In genomic region chr9:57655749-57656148, GRCm38 (mm10) we compare ENCODE assay signal across 8 mouse cellular contexts. TPM values are rescaled to one million over a fixed set of nuclear protein-coding genes. Genes with fewer than 3 reads are reported as not detected.
DNase-seq lines count a peak whose midpoint lies in the region; ATAC-seq and TF ChIP-seq lines count a peak whose summit lies in the region.

No protein-coding gene starts in this region.

- DNase-seq in c-Kit-positive CD71-positive TER-119-positive erythroid progenitor cells, embryonic 14.5 days (ENCODE audit: low spot score) = peak; percentile 97
- peak; percentile 82 for DNase-seq in heart, postnatal 0 days (ENCODE audit: low spot score)
- DNase-seq in kidney, postnatal 36 days = peak; percentile 94 to 98
- peak; percentile 92 for DNase-seq in stomach, postnatal 0 days (ENCODE audit: low spot score)

- no peaks in the 10 kb centered on the region for H3K9me3 ChIP-seq in E14TG2a.4 (ENCODE audit: low read length)
- no peaks in the 10 kb centered on the region for H3K9me3 ChIP-seq in forebrain, embryonic 12.5 days
- H3K9me3 ChIP-seq in heart, postnatal 0 days (replicated peaks; ENCODE audit: control insufficient read depth, low read length) = no peaks in the 10 kb centered on the region
- no peaks in the 10 kb centered on the region for H3K9me3 ChIP-seq in liver, embryonic 15.5 days (replicated peaks)
- H3K9me3 ChIP-seq in neural tube, embryonic 12.5 days = no peaks in the 10 kb centered on the region
- no peaks in the 10 kb centered on the region for H3K9me3 ChIP-seq in stomach, postnatal 0 days (ENCODE audit: control insufficient read depth, low read length)

- H3K4me2 ChIP-seq in forebrain, embryonic 12.5 days = peak overlapping the region; percentile 46
- peak overlapping the region; percentile 42 for H3K4me2 ChIP-seq in heart, postnatal 0 days (ENCODE audit: low read depth, low read length)
- H3K4me2 ChIP-seq in liver, embryonic 15.5 days = peak overlapping the region; percentile 55
- peak overlapping the region; percentile 55 for H3K4me2 ChIP-seq in neural tube, embryonic 12.5 days (replicated peaks)
- peak overlapping the region; percentile 44 for H3K4me2 ChIP-seq in stomach, postnatal 0 days (replicated peaks; ENCODE audit: low read depth)

- no peaks in the 10 kb centered on the region for H3K36me3 ChIP-seq in E14TG2a.4 (ENCODE audit: insufficient read depth, low read length)
- no peaks in the 10 kb centered on the region for H3K36me3 ChIP-seq in forebrain, embryonic 12.5 days (replicated peaks)
- H3K36me3 ChIP-seq in heart, postnatal 0 days (replicated peaks; ENCODE audit: control insufficient read depth, insufficient read depth, low read length) = no peaks in the 10 kb centered on the region
- no peaks in the 10 kb centered on the region for H3K36me3 ChIP-seq in liver, embryonic 15.5 days (replicated peaks)
- H3K36me3 ChIP-seq in neural tube, embryonic 12.5 days = no peaks in the 10 kb centered on the region
- no peaks in the 10 kb centered on the region for H3K36me3 ChIP-seq in stomach, postnatal 0 days (ENCODE audit: control insufficient read depth, insufficient read depth, low read length)

- peak overlapping the region; percentile 33; the same call in 1 of the 2 replicates for H3K9ac ChIP-seq in forebrain, embryonic 12.5 days
- H3K9ac ChIP-seq in heart, postnatal 0 days (replicated peaks; ENCODE audit: low read depth, low read length) = no peak overlapping the region
- H3K9ac ChIP-seq in liver, embryonic 15.5 days = no peak overlapping the region
- peak overlapping the region; percentile 35; the same call in 1 of the 2 replicates for H3K9ac ChIP-seq in neural tube, embryonic 12.5 days
- no peak overlapping the region for H3K9ac ChIP-seq in stomach, postnatal 0 days (ENCODE audit: low read length)

- 2% methylated on average over 11 of the region's 11 CpGs for WGBS in forebrain, embryonic 12.5 days
- 2% methylated on average over 11 of the region's 11 CpGs for WGBS in heart, postnatal 0 days
- 4% methylated on average over 11 of the region's 11 CpGs for WGBS in liver, embryonic 15.5 days (ENCODE audit: insufficient replicate concordance)
- 4% methylated on average over 11 of the region's 11 CpGs for WGBS in neural tube, embryonic 12.5 days
- 3% methylated on average over 11 of the region's 11 CpGs for WGBS in stomach, postnatal 0 days

- peaks cover 47% of the 10 kb centered on the region for H3K4me1 ChIP-seq in E14TG2a.4 (replicated peaks; ENCODE audit: low read depth, low read length)
- H3K4me1 ChIP-seq in forebrain, embryonic 12.5 days = peaks cover 34% of the 10 kb centered on the region
- peaks cover 7% of the 10 kb centered on the region; the same call in 1 of the 2 replicates for H3K4me1 ChIP-seq in heart, postnatal 0 days (ENCODE audit: control insufficient read depth, insufficient read depth)
- H3K4me1 ChIP-seq in liver, embryonic 15.5 days (replicated peaks) = peaks cover 26% of the 10 kb centered on the region
- H3K4me1 ChIP-seq in neural tube, embryonic 12.5 days = peaks cover 10% of the 10 kb centered on the region
- H3K4me1 ChIP-seq in stomach, postnatal 0 days (replicated peaks; ENCODE audit: control insufficient read depth, insufficient read depth) = no peaks in the 10 kb centered on the region

- H3K27ac ChIP-seq in forebrain, embryonic 12.5 days = no peak overlapping the region
- no peak overlapping the region for H3K27ac ChIP-seq in heart, postnatal 0 days (ENCODE audit: low read depth)
- H3K27ac ChIP-seq in liver, embryonic 15.5 days (replicated peaks) = no peak overlapping the region
- no peak overlapping the region for H3K27ac ChIP-seq in neural tube, embryonic 12.5 days
- no peak overlapping the region for H3K27ac ChIP-seq in stomach, postnatal 0 days (replicated peaks)

- peaks cover 13% of the 10 kb centered on the region for H3K27me3 ChIP-seq in E14TG2a.4 (ENCODE audit: insufficient read depth, low read length)
- H3K27me3 ChIP-seq in forebrain, embryonic 12.5 days = peaks cover 18% of the 10 kb centered on the region
- H3K27me3 ChIP-seq in heart, postnatal 0 days (ENCODE audit: control insufficient read depth, insufficient read depth, low read length) = no peaks in the 10 kb centered on the region
- no peaks in the 10 kb centered on the region for H3K27me3 ChIP-seq in liver, embryonic 15.5 days
- no peaks in the 10 kb centered on the region for H3K27me3 ChIP-seq in neural tube, embryonic 12.5 days (replicated peaks)
- H3K27me3 ChIP-seq in stomach, postnatal 0 days (ENCODE audit: control insufficient read depth, insufficient read depth, low read length) = no peaks in the 10 kb centered on the region

- ATAC-seq in forebrain, embryonic 12.5 days (ENCODE audit: low FRiP score) = peak; percentile 78; the same call in 1 of the 2 replicates
- peak; percentile 84 for ATAC-seq in heart, postnatal 0 days (ENCODE audit: insufficient read depth, low read depth)
- peak; percentile 49; the same call in 1 of the 2 replicates for ATAC-seq in liver, embryonic 15.5 days (ENCODE audit: insufficient read depth)
- peak; percentile 76 for ATAC-seq in neural tube, embryonic 12.5 days (ENCODE audit: low FRiP score, low read depth)
- peak; percentile 79 for ATAC-seq in stomach, postnatal 0 days (ENCODE audit: low FRiP score, low TSS enrichment)

- TF ChIP-seq CTCF in E14TG2a.4 (conservative IDR thresholded peaks at IDR 0.05; ENCODE audit: low read length) = peak; percentile 67
- TF ChIP-seq CTCF in heart, postnatal 0 days (IDR thresholded peaks at IDR 0.05; ENCODE audit: low read depth) = peak; percentile 98
- peak; percentile 98 for TF ChIP-seq CTCF in stomach, postnatal 0 days (IDR thresholded peaks at IDR 0.05; ENCODE audit: low read depth)

- peak overlapping the region; percentile 52; the same call in 1 of the 2 replicates for H3K4me3 ChIP-seq in E14TG2a.4 (replicated peaks; ENCODE audit: low read length)
- no peak overlapping the region for H3K4me3 ChIP-seq in forebrain, embryonic 12.5 days (replicated peaks)
- H3K4me3 ChIP-seq in heart, postnatal 0 days (ENCODE audit: low read depth, low read length) = no peak overlapping the region
- no peak overlapping the region for H3K4me3 ChIP-seq in liver, embryonic 15.5 days (replicated peaks)
- H3K4me3 ChIP-seq in neural tube, embryonic 12.5 days = no peak overlapping the region
- H3K4me3 ChIP-seq in stomach, postnatal 0 days (ENCODE audit: low read depth, low read length) = no peak overlapping the region

- TF ChIP-seq EP300 in heart, postnatal 0 days (IDR thresholded peaks at IDR 0.05; ENCODE audit: low read depth) = no peak
- no peak for TF ChIP-seq EP300 in stomach, postnatal 0 days (optimal IDR thresholded peaks at IDR 0.05)

RNA-seq across cellular contexts. Expression of gene Csk, which starts 2.3 kb away (rescaled TPM):
- 28.6 and 29.8 TPM in 2 replicates for polyA plus RNA-seq in forebrain, embryonic 12.5 days (2016; fragmentation: Nextera tagmentation; extraction: Ambion mirVana)
- total RNA-seq in heart, postnatal 0 days (2014; rRNA removed; ENCODE audit: low replicate concordance) = 44.6 and 54.2 TPM in 2 replicates
- 10.8 and 13.9 TPM in 2 replicates for polyA plus RNA-seq in heart, postnatal 0 days (2015; fragmentation: Nextera tagmentation; extraction: Ambion mirVana)
- 15.4 and 15.9 TPM in 2 replicates for polyA plus RNA-seq in liver, embryonic 15.5 days (2015; fragmentation: Nextera tagmentation; extraction: Ambion mirVana)
- 40.3 and 41.7 TPM in 2 replicates for polyA plus RNA-seq in neural tube, embryonic 12.5 days (2016; fragmentation: Nextera tagmentation; extraction: Ambion mirVana)
- 20.7 and 23.9 TPM in 2 replicates for polyA plus RNA-seq in stomach, postnatal 0 days (2015; fragmentation: Nextera tagmentation; extraction: Ambion mirVana)

RNA-seq across cellular contexts. Expression of gene Cyp1a2, which starts 27.8 kb away (rescaled TPM):
- not detected in 2 replicates for polyA plus RNA-seq in forebrain, embryonic 12.5 days (2016; fragmentation: Nextera tagmentation; extraction: Ambion mirVana)
- total RNA-seq in heart, postnatal 0 days (2014; rRNA removed; ENCODE audit: low replicate concordance) = not detected in 2 replicates
- not detected in 2 replicates for polyA plus RNA-seq in heart, postnatal 0 days (2015; fragmentation: Nextera tagmentation; extraction: Ambion mirVana)
- 0.14 and 0.15 TPM in 2 replicates for polyA plus RNA-seq in liver, embryonic 15.5 days (2015; fragmentation: Nextera tagmentation; extraction: Ambion mirVana)
- polyA plus RNA-seq in neural tube, embryonic 12.5 days (2016; fragmentation: Nextera tagmentation; extraction: Ambion mirVana) = not detected in 2 replicates
- not detected in 2 replicates for polyA plus RNA-seq in stomach, postnatal 0 days (2015; fragmentation: Nextera tagmentation; extraction: Ambion mirVana)

RNA-seq across cellular contexts. Expression of gene Cyp1a1, which starts 32.0 kb away (rescaled TPM):
- not detected in 2 replicates for polyA plus RNA-seq in forebrain, embryonic 12.5 days (2016; fragmentation: Nextera tagmentation; extraction: Ambion mirVana)
- not detected in 2 replicates for total RNA-seq in heart, postnatal 0 days (2014; rRNA removed; ENCODE audit: low replicate concordance)
- polyA plus RNA-seq in heart, postnatal 0 days (2015; fragmentation: Nextera tagmentation; extraction: Ambion mirVana) = 0.05 TPM in 1 of 2 replicates, not detected in the other
- polyA plus RNA-seq in liver, embryonic 15.5 days (2015; fragmentation: Nextera tagmentation; extraction: Ambion mirVana) = 0.13 and 0.16 TPM in 2 replicates
- not detected in 2 replicates for polyA plus RNA-seq in neural tube, embryonic 12.5 days (2016; fragmentation: Nextera tagmentation; extraction: Ambion mirVana)
- polyA plus RNA-seq in stomach, postnatal 0 days (2015; fragmentation: Nextera tagmentation; extraction: Ambion mirVana) = 0.07 and 0.11 TPM in 2 replicates

RNA-seq across cellular contexts. Expression of gene Lman1l, which starts 35.2 kb away (rescaled TPM):
- polyA plus RNA-seq in forebrain, embryonic 12.5 days (2016; fragmentation: Nextera tagmentation; extraction: Ambion mirVana) = not detected in 2 replicates
- 0.15 TPM in 1 of 2 replicates, not detected in the other for total RNA-seq in heart, postnatal 0 days (2014; rRNA removed; ENCODE audit: low replicate concordance)
- not detected in 2 replicates for polyA plus RNA-seq in heart, postnatal 0 days (2015; fragmentation: Nextera tagmentation; extraction: Ambion mirVana)
- polyA plus RNA-seq in liver, embryonic 15.5 days (2015; fragmentation: Nextera tagmentation; extraction: Ambion mirVana) = not detected in 2 replicates
- polyA plus RNA-seq in neural tube, embryonic 12.5 days (2016; fragmentation: Nextera tagmentation; extraction: Ambion mirVana) = not detected in 2 replicates
- not detected in 2 replicates for polyA plus RNA-seq in stomach, postnatal 0 days (2015; fragmentation: Nextera tagmentation; extraction: Ambion mirVana)

RNA-seq across cellular contexts. Expression of gene Cplx3, which starts 49.7 kb away (rescaled TPM):
- 0.65 TPM in 1 of 2 replicates, not detected in the other for polyA plus RNA-seq in forebrain, embryonic 12.5 days (2016; fragmentation: Nextera tagmentation; extraction: Ambion mirVana)
- total RNA-seq in heart, postnatal 0 days (2014; rRNA removed; ENCODE audit: low replicate concordance) = not detected in 2 replicates
- 0.07 TPM in 1 of 2 replicates, not detected in the other for polyA plus RNA-seq in heart, postnatal 0 days (2015; fragmentation: Nextera tagmentation; extraction: Ambion mirVana)
- not detected in 2 replicates for polyA plus RNA-seq in liver, embryonic 15.5 days (2015; fragmentation: Nextera tagmentation; extraction: Ambion mirVana)
- polyA plus RNA-seq in neural tube, embryonic 12.5 days (2016; fragmentation: Nextera tagmentation; extraction: Ambion mirVana) = not detected in 2 replicates
- polyA plus RNA-seq in stomach, postnatal 0 days (2015; fragmentation: Nextera tagmentation; extraction: Ambion mirVana) = not detected in 2 replicates

Comparison
In these comparisons a context has a peak if more than half of its experiments do, and no peak if none do; other contexts are left out.
1. H3K9ac ChIP-seq: peak in forebrain, embryonic 12.5 days (single experiment) and neural tube, embryonic 12.5 days (single experiment); none in heart, postnatal 0 days (single experiment), liver, embryonic 15.5 days (single experiment) and stomach, postnatal 0 days (single experiment).
2. Peak in every context shown above with its lines, with median percentiles within 50 percentile points of each other: CTCF ChIP-seq, DNase-seq, ATAC-seq and H3K4me2 ChIP-seq.